Mouse (Mus musculus): ENCODE data around the gene Fam187a.

Gene Fam187a

GRCm38 (mm10) chr11:102894716-102895115 is 9.7 kb downstream of the Fam187a start:
- no peak for ATAC-seq (ENCODE audit: low TSS enrichment)

GRCm38 (mm10) chr11:102895779-102896178 is 10.8 kb downstream of the Fam187a start:
- ATAC-seq (ENCODE audit: low TSS enrichment), result no peak

- no peak for ATAC-seq (ENCODE audit: low TSS enrichment)
Measured at GRCm38 (mm10) chr11:102896641-102897040, 11.7 kb downstream of the Fam187a start.

GRCm38 (mm10) chr11:102898408-102898807 is 13.4 kb downstream of the Fam187a start:
- ATAC-seq (ENCODE audit: low TSS enrichment), result no peak

GRCm38 (mm10) chr11:102900763-102901162 is 15.8 kb downstream of the Fam187a start, which contains the start of gene Gfap:
Gene Gfap, minus strand, starts transcription at chr11:102900912.
- peak; percentile 85 for ATAC-seq (ENCODE audit: low TSS enrichment)

- ATAC-seq (ENCODE audit: low TSS enrichment), result peak; percentile 20; the same call in 1 of the 2 replicates
Measured at GRCm38 (mm10) chr11:102901199-102901598, 16.2 kb downstream of the Fam187a start.

- no peak for ATAC-seq (ENCODE audit: low TSS enrichment)
Measured at GRCm38 (mm10) chr11:102902107-102902506, 17.1 kb downstream of the Fam187a start.

GRCm38 (mm10) chr11:102903654-102904053 is 18.7 kb downstream of the Fam187a start:
- no peak for ATAC-seq (ENCODE audit: low TSS enrichment)

GRCm38 (mm10) chr11:102911376-102911775 is 26.4 kb downstream of the Fam187a start:
- no peak; the same call in 1 of the 2 replicates for ATAC-seq (ENCODE audit: low TSS enrichment)

GRCm38 (mm10) chr11:102915380-102915779 is 30.4 kb downstream of the Fam187a start:
- no peak for ATAC-seq (ENCODE audit: low TSS enrichment)

- ATAC-seq (ENCODE audit: low TSS enrichment), result no peak
Measured at GRCm38 (mm10) chr11:102918077-102918476, 33.1 kb downstream of the Fam187a start.

- no peak for ATAC-seq (ENCODE audit: low TSS enrichment)
Measured at GRCm38 (mm10) chr11:102921491-102921890, 36.5 kb downstream of the Fam187a start.

GRCm38 (mm10) chr11:102924557-102925350 is 39.8 kb downstream of the Fam187a start, which contains the start of gene Kif18b:
Gene Kif18b, minus strand, starts transcription at chr11:102925124.
- ATAC-seq (ENCODE audit: low TSS enrichment), result peak; percentile 96

GRCm38 (mm10) chr11:102925351-102925717 is 40.4 kb downstream of the Fam187a start:
- ATAC-seq (ENCODE audit: low TSS enrichment), result peak; percentile 34; the same call in 1 of the 2 replicates

- ATAC-seq (ENCODE audit: low TSS enrichment), result no peak
Measured at GRCm38 (mm10) chr11:102930672-102931071, 45.7 kb downstream of the Fam187a start.

- ATAC-seq (ENCODE audit: low TSS enrichment), result no peak
Measured at GRCm38 (mm10) chr11:102936272-102936671, 51.3 kb downstream of the Fam187a start.

Measured in frontal cortex, adult (tissue).